13 mouse cellular contexts compared by ENCODE assay signal in genomic region chr6:135539791-135540646, GRCm38 (mm10).
DNase-seq lines count a peak whose midpoint lies in the region; ATAC-seq and TF ChIP-seq lines count a peak whose summit lies in the region.
"Had no signal": no experiment of that assay in that cellular context is flagged by ENCODE, and none has a peak within 500 bp of the region (broad histone marks: within the 10 kb centered on the region; RNA-seq: fewer than 3 reads in every experiment).

No protein-coding gene starts in this region.

- no peaks in the 10 kb centered on the region; the same call in 1 of the 2 replicates for H3K4me1 ChIP-seq in intestine, postnatal 0 days (replicated peaks; ENCODE audit: control insufficient read depth, insufficient read depth, low read length)
- H3K4me1 ChIP-seq in intestine, embryonic 16.5 days (ENCODE audit: control insufficient read depth, insufficient read depth, low read length): 0 out of 2 replicates have a peak, but pooled peaks cover 2% of the 10 kb centered on the region
- H3K4me1 ChIP-seq in lung, embryonic 14.5 days (ENCODE audit: insufficient read depth): no peaks in the 10 kb centered on the region
- no peaks in the 10 kb centered on the region for H3K4me1 ChIP-seq in lung, adult 2 months (ENCODE audit: control insufficient read depth, insufficient read depth, low read length)

- no peak overlapping the region for H3K27ac ChIP-seq in intestine, postnatal 0 days (ENCODE audit: low read depth, low read length)
- no peak overlapping the region for H3K27ac ChIP-seq in intestine, embryonic 16.5 days (ENCODE audit: low read length)
- peak overlapping the region; percentile 31; the same call in 1 of the 2 replicates for H3K27ac ChIP-seq in lung, embryonic 14.5 days (ENCODE audit: low read depth)
- H3K27ac ChIP-seq: embryonic facial prominence, embryonic 10.5 days; hindbrain, postnatal 0 days had no signal

- H3K9me3 ChIP-seq in intestine, postnatal 0 days (ENCODE audit: control insufficient read depth): no peaks in the 10 kb centered on the region
- no peaks in the 10 kb centered on the region for H3K9me3 ChIP-seq in intestine, embryonic 16.5 days (ENCODE audit: control insufficient read depth, low read length)
- no peaks in the 10 kb centered on the region for H3K9me3 ChIP-seq in lung, embryonic 14.5 days (ENCODE audit: low read depth, low read length)
- H3K9me3 ChIP-seq: embryonic facial prominence, embryonic 10.5 days had no signal

- no peak overlapping the region for H3K4me2 ChIP-seq in intestine, postnatal 0 days (replicated peaks; ENCODE audit: low read depth)
- H3K4me2 ChIP-seq in intestine, embryonic 16.5 days (ENCODE audit: low read depth, low read length): no peak overlapping the region
- no peak overlapping the region for H3K4me2 ChIP-seq in lung, embryonic 14.5 days

- no peak for TF ChIP-seq POLR2A in lung, adult 2 months (IDR thresholded peaks at IDR 0.05; ENCODE audit: borderline replicate concordance, extremely low read depth, low read depth, low read length)

- 27% methylated on average over 9 of the region's 9 CpGs for WGBS in intestine, postnatal 0 days
- WGBS in intestine, embryonic 16.5 days: 26% methylated on average over 9 of the region's 9 CpGs
- 34% methylated on average over 9 of the region's 9 CpGs for WGBS in lung, embryonic 14.5 days
- 38% methylated on average over 9 of the region's 9 CpGs for WGBS in lung, adult 2 months

- DNase-seq in lung, embryonic 14.5 days: peak; percentile 36
- DNase-seq in lung, adult 2 months: no peak
- peak; percentile 44 for DNase-seq in brain, adult 2 months (ENCODE audit: low read depth, low spot score)
- peak; percentile 25 for DNase-seq in kidney, postnatal 14 days
- no peak for DNase-seq in ovary, postnatal 36 days (ENCODE audit: low spot score)
- DNase-seq: adrenal gland, adult 8-10 months; cerebellum, adult 9-11 months; heart, adult 18-20 months; liver, postnatal 0 days had no signal

- TF ChIP-seq CTCF in intestine, postnatal 0 days (IDR thresholded peaks at IDR 0.05; ENCODE audit: low read depth): no peak
- TF ChIP-seq CTCF in lung, embryonic 14.5 days (IDR thresholded peaks at IDR 0.05; ENCODE audit: low read depth): no peak
- TF ChIP-seq CTCF in lung, adult 2 months (IDR thresholded peaks at IDR 0.05; ENCODE audit: insufficient read depth, low read length): no peak

- H3K9ac ChIP-seq in intestine, postnatal 0 days (ENCODE audit: low read depth, low read length): no peak overlapping the region
- no peak overlapping the region for H3K9ac ChIP-seq in intestine, embryonic 16.5 days (ENCODE audit: low read depth, low read length)
- H3K9ac ChIP-seq in lung, embryonic 14.5 days: no peak overlapping the region
- H3K9ac ChIP-seq: liver, postnatal 0 days had no signal

- ATAC-seq in intestine, postnatal 0 days: peak; percentile 28; the same call in 1 of the 2 replicates
- no peak for ATAC-seq in intestine, embryonic 16.5 days
- ATAC-seq in lung, embryonic 14.5 days (ENCODE audit: insufficient read depth): peak; percentile 41; the same call in 1 of the 2 replicates
- ATAC-seq: hindbrain, postnatal 0 days; liver, postnatal 0 days had no signal

- H3K27me3 ChIP-seq in intestine, postnatal 0 days (replicated peaks; ENCODE audit: control insufficient read depth, insufficient read depth, low read length): no peaks in the 10 kb centered on the region
- no peaks in the 10 kb centered on the region for H3K27me3 ChIP-seq in intestine, embryonic 16.5 days (replicated peaks; ENCODE audit: control insufficient read depth, insufficient read depth, low read length)
- H3K27me3 ChIP-seq in lung, embryonic 14.5 days (ENCODE audit: insufficient read depth, low read length): no peaks in the 10 kb centered on the region

- H3K4me3 ChIP-seq in intestine, postnatal 0 days (ENCODE audit: low read depth, low read length): no peak overlapping the region
- H3K4me3 ChIP-seq in intestine, embryonic 16.5 days (ENCODE audit: low read length): no peak overlapping the region
- H3K4me3 ChIP-seq in lung, embryonic 14.5 days (ENCODE audit: low read depth, low read length): no peak overlapping the region
- no peak overlapping the region for H3K4me3 ChIP-seq in lung, adult 2 months (replicated peaks; ENCODE audit: extremely low read depth, low read depth, low read length)
- H3K4me3 ChIP-seq: embryonic facial prominence, embryonic 10.5 days had no signal

- H3K36me3 ChIP-seq in intestine, postnatal 0 days (ENCODE audit: control insufficient read depth, insufficient read depth): no peaks in the 10 kb centered on the region
- no peaks in the 10 kb centered on the region for H3K36me3 ChIP-seq in intestine, embryonic 16.5 days (ENCODE audit: control insufficient read depth, insufficient read depth, low read length)
- H3K36me3 ChIP-seq in lung, embryonic 14.5 days (ENCODE audit: insufficient read depth): no peaks in the 10 kb centered on the region
- H3K36me3 ChIP-seq: embryonic facial prominence, embryonic 10.5 days had no signal

Comparison
In these comparisons a context has a peak if more than half of its experiments do, and no peak if none do; other contexts are left out.
1. DNase-seq: peak in lung, embryonic 14.5 days (single experiment), brain, adult 2 months (single experiment) and kidney, postnatal 14 days (single experiment); none in lung, adult 2 months (single experiment) and ovary, postnatal 36 days (single experiment).